Mouse (Mus musculus): Measurements from ENCODE around the gene Mterf1a. TPM values are rescaled to one million over a fixed set of nuclear protein-coding genes. Genes with fewer than 3 reads are reported as not detected.

Gene Mterf1a
- polyA plus RNA-seq, 1 experiment: 5.2 TPM

GRCm38 (mm10) chr5:3870161-3870560 is 23.6 kb downstream of the Mterf1a start:
- TF ChIP-seq POLR2A (IDR thresholded peaks at IDR 0.05; ENCODE audit: extremely low read depth, insufficient read depth, low read length) (no peak), CTCF (IDR thresholded peaks at IDR 0.05; ENCODE audit: extremely low read depth, insufficient read depth, low read length) (no peak)
- no peaks in the 10 kb centered on the region for H3K4me1 ChIP-seq (ENCODE audit: control insufficient read depth, insufficient read depth, low read length)
- H3K27ac ChIP-seq (ENCODE audit: insufficient read depth, low read length): no peak overlapping the region

DNA sequence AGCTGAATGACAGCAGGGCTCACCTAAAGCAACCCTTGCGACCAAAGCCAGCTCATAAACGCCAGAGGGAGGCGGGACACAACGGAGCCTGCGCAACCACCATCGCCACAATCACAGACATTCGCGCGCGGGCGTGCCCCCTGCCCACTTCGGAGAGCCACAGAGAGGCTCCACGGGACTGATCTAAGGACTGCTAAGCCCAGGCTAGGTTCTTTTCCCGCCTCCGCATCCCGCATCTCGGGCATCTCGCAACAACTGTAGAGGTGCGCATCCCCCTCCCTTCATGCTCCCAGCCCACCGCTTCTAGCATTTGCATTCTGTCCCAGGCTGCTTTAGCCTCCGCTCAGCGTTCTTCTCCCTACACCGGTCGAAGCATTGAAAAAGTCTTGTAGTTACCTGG is 48.7 kb downstream of the Mterf1a start, which contains the start of gene Lrrd1:
Gene Lrrd1, plus strand, starts transcription at position 148 of the 400 bp plus-strand sequence.
- TF ChIP-seq CTCF (IDR thresholded peaks at IDR 0.05; ENCODE audit: extremely low read depth, insufficient read depth, low read length) (no peak), POLR2A (IDR thresholded peaks at IDR 0.05; ENCODE audit: extremely low read depth, insufficient read depth, low read length) (no peak)
- peak within 1 kb of the TSS; percentile 12; the same call in 1 of the 2 replicates for H3K4me3 ChIP-seq (ENCODE audit: insufficient read depth, low read length)
- H3K27ac ChIP-seq (ENCODE audit: insufficient read depth, low read length): no peak within 1 kb of the TSS
- H3K4me1 ChIP-seq (ENCODE audit: control insufficient read depth, insufficient read depth, low read length): no peaks in the 10 kb centered on the region

More at GRCm38 (mm10) chr5:3870161-3870560, 23.6 kb downstream of the Mterf1a start:
- H3K4me3 ChIP-seq (ENCODE audit: insufficient read depth, low read length): no peak overlapping the region

Other genes starting within 250 kb of the Mterf1a start
- not detected in 2 replicates for gene Tmbim7, start 242.8 kb downstream of the Mterf1a start, polyA plus RNA-seq (2012; rRNA removed)
- gene Gatad1, start 236.7 kb downstream of the Mterf1a start, polyA plus RNA-seq (2012; rRNA removed): 103 and 104 TPM in 2 replicates
- gene Ankib1, start 91.0 kb downstream of the Mterf1a start, polyA plus RNA-seq (2012; rRNA removed): 19.9 and 22.4 TPM in 2 replicates
- 46.9 and 47.3 TPM in 2 replicates for gene Krit1, start 90.7 kb downstream of the Mterf1a start, polyA plus RNA-seq (2012; rRNA removed)
- 0.13 and 0.15 TPM in 2 replicates for gene Lrrd1, start 48.8 kb downstream of the Mterf1a start, polyA plus RNA-seq (2012; rRNA removed)
- 18.5 and 25.1 TPM in 2 replicates for gene Akap9, start 34.1 kb upstream of the Mterf1a start, polyA plus RNA-seq (2012; rRNA removed)
- gene Cyp51, start 210.8 kb upstream of the Mterf1a start, polyA plus RNA-seq (2012; rRNA removed): 55.4 and 67.2 TPM in 2 replicates

All from cortical plate, adult 2 months (tissue).